Mouse (Mus musculus): ENCODE data around the gene Erg. TPM values are rescaled to one million over a fixed set of nuclear protein-coding genes. Genes with fewer than 3 reads are reported as not detected.

Erg gene
- total RNA-seq, 2 experiments from 2014 or later, result 10.9 to 13.7 TPM

- ATAC-seq (replicated peaks; ENCODE audit: low FRiP score, low TSS enrichment, poor library complexity, severe bottlenecking), result no peak
These were observed 172.9 kb downstream of the Erg start for GRCm38 (mm10) chr16:95413401-95413959.

- no peak for ATAC-seq (replicated peaks; ENCODE audit: low FRiP score, low TSS enrichment, poor library complexity, severe bottlenecking)
These were observed 178.3 kb downstream of the Erg start for GRCm38 (mm10) chr16:95408096-95408495.

- ATAC-seq (replicated peaks; ENCODE audit: low FRiP score, low TSS enrichment, poor library complexity, severe bottlenecking), result peak; percentile 85
These were observed 180.9 kb downstream of the Erg start for GRCm38 (mm10) chr16:95405496-95405895.

GRCm38 (mm10) chr16:95403453-95403852, 182.9 kb downstream of the Erg start:
- ATAC-seq (replicated peaks; ENCODE audit: low FRiP score, low TSS enrichment, poor library complexity, severe bottlenecking), result no peak

- ATAC-seq (replicated peaks; ENCODE audit: low FRiP score, low TSS enrichment, poor library complexity, severe bottlenecking), result no peak
These were observed 184.5 kb downstream of the Erg start for GRCm38 (mm10) chr16:95401869-95402268.

GRCm38 (mm10) chr16:95398761-95399343, 187.5 kb downstream of the Erg start:
- ATAC-seq (replicated peaks; ENCODE audit: low FRiP score, low TSS enrichment, poor library complexity, severe bottlenecking), result no peak

- ATAC-seq (replicated peaks; ENCODE audit: low FRiP score, low TSS enrichment, poor library complexity, severe bottlenecking), result no peak
These were observed 195.6 kb downstream of the Erg start for GRCm38 (mm10) chr16:95390787-95391186.

GRCm38 (mm10) chr16:95388811-95389529, 197.4 kb downstream of the Erg start:
- ATAC-seq (replicated peaks; ENCODE audit: low FRiP score, low TSS enrichment, poor library complexity, severe bottlenecking), result no peak

GRCm38 (mm10) chr16:95388292-95388691, 198.1 kb downstream of the Erg start:
- no peak for ATAC-seq (replicated peaks; ENCODE audit: low FRiP score, low TSS enrichment, poor library complexity, severe bottlenecking)

GRCm38 (mm10) chr16:95387008-95387407, 199.4 kb downstream of the Erg start:
- no peak for ATAC-seq (replicated peaks; ENCODE audit: low FRiP score, low TSS enrichment, poor library complexity, severe bottlenecking)

- ATAC-seq (replicated peaks; ENCODE audit: low FRiP score, low TSS enrichment, poor library complexity, severe bottlenecking), result peak; percentile 62
These were observed 201.0 kb downstream of the Erg start for GRCm38 (mm10) chr16:95385299-95385973.

GRCm38 (mm10) chr16:95384590-95385148, 201.7 kb downstream of the Erg start:
- peak; percentile 44 for ATAC-seq (replicated peaks; ENCODE audit: low FRiP score, low TSS enrichment, poor library complexity, severe bottlenecking)

- ATAC-seq (replicated peaks; ENCODE audit: low FRiP score, low TSS enrichment, poor library complexity, severe bottlenecking), result no peak
These were observed 204.1 kb downstream of the Erg start for GRCm38 (mm10) chr16:95382251-95382650.

- ATAC-seq (replicated peaks; ENCODE audit: low FRiP score, low TSS enrichment, poor library complexity, severe bottlenecking), result no peak
These were observed 209.6 kb downstream of the Erg start for GRCm38 (mm10) chr16:95376834-95377233.

- ATAC-seq (replicated peaks; ENCODE audit: low FRiP score, low TSS enrichment, poor library complexity, severe bottlenecking), result peak; percentile 66
These were observed 210.0 kb downstream of the Erg start for GRCm38 (mm10) chr16:95376364-95376763.

- ATAC-seq (replicated peaks; ENCODE audit: low FRiP score, low TSS enrichment, poor library complexity, severe bottlenecking), result no peak
These were observed 211.7 kb downstream of the Erg start for GRCm38 (mm10) chr16:95374646-95375045.

GRCm38 (mm10) chr16:95372960-95373359, 213.4 kb downstream of the Erg start:
- no peak for ATAC-seq (replicated peaks; ENCODE audit: low FRiP score, low TSS enrichment, poor library complexity, severe bottlenecking)

- no peak for ATAC-seq (replicated peaks; ENCODE audit: low FRiP score, low TSS enrichment, poor library complexity, severe bottlenecking)
These were observed 214.7 kb downstream of the Erg start for GRCm38 (mm10) chr16:95371713-95372112.

- ATAC-seq (replicated peaks; ENCODE audit: low FRiP score, low TSS enrichment, poor library complexity, severe bottlenecking), result peak; percentile 58; the same call in 1 of the 2 replicates
These were observed 219.2 kb downstream of the Erg start for GRCm38 (mm10) chr16:95366989-95367765.

Measured in megakaryocyte-erythroid progenitor cell, adult 5-6 weeks (primary cell).